In genomic region chr13:92529828-92530720, GRCm38 (mm10) we compare ENCODE assay signal across 8 mouse cellular contexts. TPM values are rescaled to one million over a fixed set of nuclear protein-coding genes. Genes with fewer than 3 reads are reported as not detected.
DNase-seq lines count a peak whose midpoint lies in the region; ATAC-seq and TF ChIP-seq lines count a peak whose summit lies in the region.

No protein-coding gene starts in this region.

- no peaks in the 10 kb centered on the region for H3K9me3 ChIP-seq in CH12.LX (replicated peaks; ENCODE audit: low read length)
- H3K9me3 ChIP-seq in forebrain, embryonic 13.5 days (replicated peaks), result no peaks in the 10 kb centered on the region
- no peaks in the 10 kb centered on the region for H3K9me3 ChIP-seq in liver, embryonic 13.5 days (replicated peaks)

- no peaks in the 10 kb centered on the region; the same call in 1 of the 2 replicates for H3K79me2 ChIP-seq in heart, adult 2 months (replicated peaks; ENCODE audit: control insufficient read depth, insufficient read depth, low read length)
- no peaks in the 10 kb centered on the region for H3K79me2 ChIP-seq in CH12.LX (replicated peaks; ENCODE audit: control insufficient read depth, extremely low read depth, insufficient read depth, poor library complexity, severe bottlenecking)

- peak overlapping the region; percentile 91 for H3K9ac ChIP-seq in heart, adult 2 months (ENCODE audit: low read depth, low read length)
- peak overlapping the region; percentile 33 for H3K9ac ChIP-seq in CH12.LX (ENCODE audit: insufficient read depth, low read depth)
- H3K9ac ChIP-seq in forebrain, embryonic 13.5 days, result peak overlapping the region; percentile 86
- peak overlapping the region; percentile 76 for H3K9ac ChIP-seq in liver, embryonic 13.5 days

- peak; percentile 93 for ATAC-seq in forebrain, embryonic 13.5 days
- ATAC-seq in liver, embryonic 13.5 days (ENCODE audit: low read depth), result peak; percentile 94

- no peak for TF ChIP-seq POLR2A in heart, adult 2 months (IDR thresholded peaks at IDR 0.05; ENCODE audit: insufficient read depth, low read depth, low read length)
- no peak for TF ChIP-seq POLR2A in CH12.LX (IDR thresholded peaks at IDR 0.05; ENCODE audit: low read depth, low read length)

- no peak for TF ChIP-seq RAD21 in CH12.LX (IDR thresholded peaks at IDR 0.05; ENCODE audit: low read depth, low read length)

- dilution Hi-C loops in CH12.LX (cut with MboI; ENCODE audit: extremely low pct_ligation_motif_present, extremely low pct_unique_long_range_greater_than_20kb, low sequenced_read_pairs), result no loop called here

- no peak for DNase-seq in heart, adult 2 months
- no peak for DNase-seq in heart, postnatal 25 days (ENCODE audit: low spot score)
- DNase-seq in CH12.LX (ENCODE audit: extremely low read depth), result peak; percentile 49
- no peak for DNase-seq in liver, embryonic 13.5 days
- no peak for DNase-seq in c-Kit-positive CD71-positive TER-119-positive erythroid progenitor cells, embryonic 14.5 days (ENCODE audit: low spot score)
- DNase-seq in urinary bladder, adult 18-20 months (ENCODE audit: low spot score in 2 of 2), result no peak
- no peak for DNase-seq in embryo, embryonic 10.5 days (ENCODE audit: low spot score)

- WGBS in heart, adult 2 months, result 1% methylated on average over 47 of the region's 47 CpGs
- 4% methylated on average over 37 of the region's 47 CpGs for WGBS in forebrain, embryonic 13.5 days
- WGBS in liver, embryonic 13.5 days (ENCODE audit: insufficient replicate concordance), result 4% methylated on average over 47 of the region's 47 CpGs

- H3K4me1 ChIP-seq in heart, adult 2 months (ENCODE audit: control insufficient read depth, insufficient read depth, low read length), result no peaks in the 10 kb centered on the region; the same call in 1 of the 2 replicates
- H3K4me1 ChIP-seq in CH12.LX (ENCODE audit: control insufficient read depth in 1 of 2, insufficient read depth in 2 of 2), result peaks cover 0 to 14% of the 10 kb centered on the region in 2 experiments; a peak in 2 of 4 replicates
- peaks cover 10% of the 10 kb centered on the region for H3K4me1 ChIP-seq in forebrain, embryonic 13.5 days
- peaks cover 16% of the 10 kb centered on the region for H3K4me1 ChIP-seq in liver, embryonic 13.5 days (replicated peaks)

- H3K27ac ChIP-seq in heart, adult 2 months, result peak overlapping the region; percentile 94
- peak overlapping the region; percentile 82 for H3K27ac ChIP-seq in CH12.LX (ENCODE audit: insufficient read depth, low read depth)
- peak overlapping the region; percentile 92 for H3K27ac ChIP-seq in forebrain, embryonic 13.5 days
- peak overlapping the region; percentile 89 for H3K27ac ChIP-seq in liver, embryonic 13.5 days

- in situ Hi-C loops in CH12.LX (cut with MboI; ENCODE audit: low pct_ligation_motif_present, low pct_unique_long_range_greater_than_20kb, low sequenced_read_pairs), result no loop called here

- peak overlapping the region; percentile 58 for H3K4me3 ChIP-seq in heart, adult 2 months
- H3K4me3 ChIP-seq in CH12.LX (replicated peaks in 1 of 3; ENCODE audit: low read depth in 2 of 3, low read length in 2 of 3, poor library complexity in 1 of 3), result peak overlapping the region; percentile 70 to 91 (median 83)
- H3K4me3 ChIP-seq in forebrain, embryonic 13.5 days, result peak overlapping the region; percentile 82
- peak overlapping the region; percentile 73 for H3K4me3 ChIP-seq in liver, embryonic 13.5 days (replicated peaks)

- H3K4me2 ChIP-seq in CH12.LX (ENCODE audit: insufficient read depth, low read depth, poor library complexity, severe bottlenecking), result peak overlapping the region; percentile 2; the same call in 1 of the 2 replicates
- peak overlapping the region; percentile 72 for H3K4me2 ChIP-seq in forebrain, embryonic 13.5 days
- H3K4me2 ChIP-seq in liver, embryonic 13.5 days, result peak overlapping the region; percentile 94

- H3K27me3 ChIP-seq in heart, adult 2 months (ENCODE audit: control insufficient read depth, insufficient read depth, low read length), result no peaks in the 10 kb centered on the region
- H3K27me3 ChIP-seq in CH12.LX (replicated peaks), result no peaks in the 10 kb centered on the region
- no peaks in the 10 kb centered on the region for H3K27me3 ChIP-seq in forebrain, embryonic 13.5 days
- H3K27me3 ChIP-seq in liver, embryonic 13.5 days, result no peaks in the 10 kb centered on the region

- H3K36me3 ChIP-seq in heart, adult 2 months (ENCODE audit: control insufficient read depth, insufficient read depth, low read length), result no peaks in the 10 kb centered on the region; the same call in none of the 2 replicates
- peaks cover 0 to 5% of the 10 kb centered on the region in 2 experiments for H3K36me3 ChIP-seq in CH12.LX (replicated peaks in 1 of 2; ENCODE audit: control insufficient read depth in 1 of 2, insufficient read depth in 1 of 2, low read length in 1 of 2)
- H3K36me3 ChIP-seq in forebrain, embryonic 13.5 days (ENCODE audit: poor library complexity, severe bottlenecking), result no peaks in the 10 kb centered on the region
- H3K36me3 ChIP-seq in liver, embryonic 13.5 days, result no peaks in the 10 kb centered on the region

- no peak for TF ChIP-seq CTCF in heart, adult 2 months (IDR thresholded peaks at IDR 0.05)
- TF ChIP-seq CTCF in CH12.LX (conservative IDR thresholded peaks at IDR 0.05 in 1 of 2, IDR thresholded peaks at IDR 0.05 in 1 of 2; ENCODE audit: low read depth in 2 of 2, low read length in 2 of 2), result no peak

- intact Hi-C loops in heart, adult 2 months (cut with DNase I), result loop anchor here (5.0 kb wide), 1 partner anchor 82 kb away; the partner anchor contains the start of gene Serinc5
- intact Hi-C loops in heart, postnatal 25 days (cut with DNase I), result no loop called here

- no peak for TF ChIP-seq EP300 in heart, adult 2 months (IDR thresholded peaks at IDR 0.05; ENCODE audit: insufficient read depth, low read depth, low read length)
- no peak for TF ChIP-seq EP300 in CH12.LX (IDR thresholded peaks at IDR 0.05; ENCODE audit: low read length)

TF ChIP-seq in CH12.LX, 34 proteins besides CTCF, POLR2A, EP300 and RAD21 (continues in another document):
- TF ChIP-seq MAX (IDR thresholded peaks at IDR 0.05; ENCODE audit: low read length) (no peak), MAZ (IDR thresholded peaks at IDR 0.05; ENCODE audit: low read depth, low read length) (0 out of 2 replicates have a peak, but pooled peaks have one; percentile 20), UBTF (IDR thresholded peaks at IDR 0.05; ENCODE audit: low read depth, low read length) (peak; percentile 99), JUN (IDR thresholded peaks at IDR 0.05; ENCODE audit: insufficient read depth, low read depth, low read length) (peak; percentile 35; the same call in 1 of the 2 replicates), BHLHE40 (IDR thresholded peaks at IDR 0.05; ENCODE audit: low read depth, low read length) (peak; percentile 7; the same call in 1 of the 2 replicates), ZMIZ1 (IDR thresholded peaks at IDR 0.05; ENCODE audit: low read depth, low read length) (peak; percentile 85), TBP (conservative IDR thresholded peaks at IDR 0.05; ENCODE audit: low read depth, low read length) (no peak), IRF4 (IDR thresholded peaks at IDR 0.05; ENCODE audit: low read depth, low read length) (peak; percentile 31; the same call in 1 of the 2 replicates), SIN3A (IDR thresholded peaks at IDR 0.05; ENCODE audit: low read length) (peak; percentile 43; the same call in 1 of the 2 replicates), POLR2AphosphoS2 (IDR thresholded peaks at IDR 0.05; ENCODE audit: low read depth, low read length) (no peak), TCF12 (IDR thresholded peaks at IDR 0.05; ENCODE audit: low read depth, low read length) (peak; percentile 19), CHD2 (IDR thresholded peaks at IDR 0.05; ENCODE audit: low read length) (peak; percentile 63; the same call in 1 of the 2 replicates), ETS1 (conservative IDR thresholded peaks at IDR 0.05; ENCODE audit: low read depth, low read length) (no peak), KAT2A (IDR thresholded peaks at IDR 0.05; ENCODE audit: insufficient replicate concordance, low read length) (0 out of 2 replicates have a peak, but pooled peaks have one; percentile 41), MXI1 (IDR thresholded peaks at IDR 0.05; ENCODE audit: low read depth, low read length) (no peak; the same call in 1 of the 2 replicates), CHD1 (IDR thresholded peaks at IDR 0.05; ENCODE audit: low read depth, low read length) (peak; percentile 36; the same call in 1 of the 2 replicates), ZNF384 (IDR thresholded peaks at IDR 0.05; ENCODE audit: low read depth, low read length) (peak; percentile 75), GABPA (IDR thresholded peaks at IDR 0.05; ENCODE audit: insufficient replicate concordance, low read depth, low read length) (no peak), ELF1 (IDR thresholded peaks at IDR 0.05; ENCODE audit: low read depth, low read length) (no peak)

RNA-seq across cellular contexts. Expression of gene Zfyve16, which starts 0.6 kb away (rescaled TPM):
- total RNA-seq in heart, adult 2 months (2021), result 10 to 100 TPM; 11.5 to 11.7 TPM
- 2.9 and 8.4 TPM in 2 replicates for polyA plus RNA-seq in heart, adult 2 months (2012; rRNA removed)
- 10 to 100 TPM; 12.2 to 14.2 TPM for total RNA-seq in heart, postnatal 25 days (2021)
- total RNA-seq in CH12.LX (2012; rRNA removed) (6.8 and 8.0 TPM in 2 replicates), CH12.LX (2014; rRNA removed) (8.5 and 9.0 TPM in 2 replicates)
- 4.3 and 5.1 TPM in 2 replicates for polyA plus RNA-seq in CH12.LX (2012; ENCODE audit: insufficient read length, low read depth)
- polyA plus RNA-seq in forebrain, embryonic 13.5 days (2015; fragmentation: Nextera tagmentation; extraction: Ambion mirVana), result 10.0 TPM in 2 replicates
- polyA plus RNA-seq in liver, embryonic 13.5 days (2015; fragmentation: Nextera tagmentation; extraction: Ambion mirVana), result 1.5 and 2.0 TPM in 2 replicates

RNA-seq across cellular contexts. Expression of gene Spz1, which starts 45.9 kb away (rescaled TPM):
- not detected for total RNA-seq in heart, adult 2 months (2021)
- polyA plus RNA-seq in heart, adult 2 months (2012; rRNA removed), result 0.23 and 0.31 TPM in 2 replicates
- total RNA-seq in heart, postnatal 25 days (2021), result not detected
- total RNA-seq in CH12.LX (2012; rRNA removed), result not detected in 2 replicates
- total RNA-seq in CH12.LX (2014; rRNA removed), result not detected in 2 replicates
- polyA plus RNA-seq in CH12.LX (2012; ENCODE audit: insufficient read length, low read depth), result not detected in 2 replicates
- not detected in 2 replicates for polyA plus RNA-seq in forebrain, embryonic 13.5 days (2015; fragmentation: Nextera tagmentation; extraction: Ambion mirVana)
- polyA plus RNA-seq in liver, embryonic 13.5 days (2015; fragmentation: Nextera tagmentation; extraction: Ambion mirVana), result not detected in 2 replicates

RNA-seq across cellular contexts. Expression of gene Fam151b, which starts 46.3 kb away (rescaled TPM):
- 1 to 10 TPM; 2.0 to 2.2 TPM for total RNA-seq in heart, adult 2 months (2021)
- 1.0 and 1.7 TPM in 2 replicates for polyA plus RNA-seq in heart, adult 2 months (2012; rRNA removed)
- 1 to 10 TPM; 1.9 to 2.2 TPM for total RNA-seq in heart, postnatal 25 days (2021)
- total RNA-seq in CH12.LX (2012; rRNA removed) (3.1 and 3.7 TPM in 2 replicates), CH12.LX (2014; rRNA removed) (5.2 and 6.0 TPM in 2 replicates)
- 2.2 and 2.5 TPM in 2 replicates for polyA plus RNA-seq in CH12.LX (2012; ENCODE audit: insufficient read length, low read depth)
- 0.14 TPM in 1 of 2 replicates, not detected in the other for polyA plus RNA-seq in forebrain, embryonic 13.5 days (2015; fragmentation: Nextera tagmentation; extraction: Ambion mirVana)
- polyA plus RNA-seq in liver, embryonic 13.5 days (2015; fragmentation: Nextera tagmentation; extraction: Ambion mirVana), result 0.08 TPM in 1 of 2 replicates, not detected in the other

Comparison
In these comparisons a context has a peak if more than half of its experiments do, and no peak if none do; other contexts are left out.
1. H3K9ac ChIP-seq: peak in every context shown above with its lines; median percentile 91 in heart, adult 2 months; 86 in forebrain, embryonic 13.5 days; 76 in liver, embryonic 13.5 days; 33 in CH12.LX.
2. H3K4me2 ChIP-seq: peak in every context shown above with its lines; median percentile 94 in liver, embryonic 13.5 days; 72 in forebrain, embryonic 13.5 days; 2 in CH12.LX.